Mouse (Mus musculus) monocyte, adult 2 months (primary cell): ENCODE results near the gene Otoa.

ENCODE experiments used
- DNase-seq, 2 experiments: peaks; one replicate each; pipeline ENCODE4 v3.0.0; 2022; ENCODE audit warnings: low spot score in 2 of 2, low read depth in 1 of 2

The Otoa gene

GRCm38 (mm10) chr7:121081350-121081749, at the start of gene Otoa:
TSS of gene Otoa (plus strand) at chr7:121081650.
- DNase-seq, result no peak

GRCm38 (mm10) chr7:121033856-121034652, 47.4 kb upstream of the Otoa start, which contains the start of gene Mettl9:
TSS of gene Mettl9 (plus strand) at chr7:121034445.
- DNase-seq, result peak; percentile 79 to 84

DNA sequence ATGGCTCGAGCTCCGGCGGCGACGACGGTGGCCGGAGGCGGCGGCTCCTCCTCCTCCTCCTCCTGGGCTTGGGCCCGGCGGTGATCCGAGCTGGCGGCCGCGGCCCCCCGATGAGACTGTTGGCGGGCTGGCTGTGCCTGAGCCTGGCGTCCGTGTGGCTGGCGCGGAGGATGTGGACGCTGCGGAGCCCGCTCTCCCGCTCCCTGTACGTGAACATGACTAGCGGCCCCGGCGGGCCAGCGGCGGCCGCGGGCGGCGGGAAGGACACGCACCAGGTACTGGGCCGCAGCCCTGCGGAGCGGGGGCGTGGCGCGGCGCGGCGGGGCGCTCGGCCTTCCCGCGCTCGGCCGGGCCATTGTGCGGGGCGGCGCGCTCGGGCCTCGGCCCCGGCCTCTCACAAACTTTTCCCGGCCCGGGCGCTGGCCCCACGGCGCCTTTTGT, 46.7 kb upstream of the Otoa start:
- no peak for DNase-seq

DNA sequence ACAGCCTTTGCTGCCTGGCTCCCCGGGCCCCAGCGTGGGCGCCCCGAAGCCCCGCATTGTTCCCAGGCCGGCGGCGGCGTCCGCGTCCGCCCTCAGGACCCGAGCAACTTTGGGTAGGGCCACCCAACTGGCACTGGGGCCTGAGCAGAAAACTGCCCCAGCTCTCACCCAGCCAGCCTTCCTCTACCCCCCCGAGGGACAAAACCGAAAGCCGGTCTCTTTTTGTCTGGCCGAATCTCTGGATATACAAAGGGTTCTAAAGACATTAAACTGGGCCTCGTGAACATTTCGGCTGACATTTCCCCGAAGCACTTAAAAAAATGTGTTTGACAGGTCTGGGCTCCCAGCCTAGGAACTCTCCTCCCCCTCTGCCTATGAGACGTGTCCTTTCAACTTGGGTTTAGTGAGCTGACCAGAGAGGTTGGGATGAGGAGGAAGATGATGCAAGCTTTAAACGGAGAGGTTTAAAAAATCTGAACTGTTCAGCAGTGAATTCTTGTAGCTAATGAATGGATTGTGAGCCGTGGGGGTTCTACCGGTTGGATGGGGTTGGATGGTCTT, 46.2 kb upstream of the Otoa start:
- no peak for DNase-seq

DNA sequence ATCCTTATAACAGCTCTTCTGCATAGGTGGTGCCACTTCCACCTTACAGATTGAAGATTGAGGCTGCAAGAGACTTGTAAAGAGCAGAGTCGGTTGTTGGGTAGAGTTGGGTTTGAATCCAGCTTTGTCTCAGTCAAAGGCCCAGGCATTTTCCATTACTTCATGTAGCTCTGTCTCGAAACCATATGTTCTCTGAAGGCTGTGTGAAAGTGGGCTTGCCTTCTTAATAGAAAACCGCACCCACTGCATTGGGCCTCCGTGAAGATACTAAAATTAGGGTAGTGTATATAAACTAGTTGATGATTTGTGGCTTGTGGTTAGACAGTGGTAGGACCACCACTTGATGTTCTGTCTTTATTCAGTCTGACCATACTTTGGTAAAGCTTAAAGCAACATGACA, 40.9 kb upstream of the Otoa start:
- DNase-seq, result no peak

- no peak for DNase-seq
These were observed 39.5 kb upstream of the Otoa start for GRCm38 (mm10) chr7:121041989-121042388.

GRCm38 (mm10) chr7:121043004-121043403, 38.4 kb upstream of the Otoa start:
- no peak for DNase-seq

GRCm38 (mm10) chr7:121043510-121043909, 37.9 kb upstream of the Otoa start:
- no peak for DNase-seq

DNA sequence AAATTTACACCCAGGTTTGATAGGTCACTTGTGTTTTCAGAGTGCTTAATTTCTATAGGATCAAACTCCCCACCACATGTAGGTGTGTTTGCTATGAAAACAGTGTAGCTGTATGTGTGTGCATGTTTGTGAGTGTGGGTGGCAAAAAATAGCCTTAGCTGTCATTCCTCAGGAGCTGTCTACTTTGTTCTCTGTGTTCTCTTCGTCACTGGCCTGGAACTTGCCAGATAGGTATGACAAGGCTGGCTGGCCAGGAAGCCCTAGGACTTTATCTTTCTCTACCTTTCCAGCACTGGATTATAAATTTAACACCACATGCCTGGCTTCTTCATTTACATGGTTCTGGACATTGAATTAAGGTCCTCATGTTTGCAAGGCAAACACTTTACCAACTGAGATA, 37.2 kb upstream of the Otoa start:
- no peak for DNase-seq

- DNase-seq, result no peak
These were observed 35.6 kb upstream of the Otoa start for GRCm38 (mm10) chr7:121045671-121046453.

DNA sequence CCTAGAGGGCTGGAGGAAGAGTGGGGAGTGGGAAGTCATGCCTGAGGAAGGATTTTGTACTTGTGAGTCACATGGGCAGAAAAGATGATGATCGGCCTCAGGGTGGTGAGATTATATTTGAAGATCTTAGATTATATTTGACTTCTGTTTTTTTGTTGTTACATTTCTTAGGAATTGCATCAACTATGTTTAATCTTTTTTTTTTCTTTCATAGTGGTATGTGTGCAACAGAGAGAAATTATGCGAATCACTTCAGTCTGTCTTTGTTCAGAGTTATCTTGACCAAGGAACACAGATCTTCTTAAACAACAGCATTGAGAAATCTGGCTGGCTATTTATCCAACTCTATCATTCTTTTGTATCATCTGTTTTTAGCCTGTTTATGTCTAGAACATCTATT, 33.8 kb upstream of the Otoa start:
- DNase-seq, result no peak

DNA sequence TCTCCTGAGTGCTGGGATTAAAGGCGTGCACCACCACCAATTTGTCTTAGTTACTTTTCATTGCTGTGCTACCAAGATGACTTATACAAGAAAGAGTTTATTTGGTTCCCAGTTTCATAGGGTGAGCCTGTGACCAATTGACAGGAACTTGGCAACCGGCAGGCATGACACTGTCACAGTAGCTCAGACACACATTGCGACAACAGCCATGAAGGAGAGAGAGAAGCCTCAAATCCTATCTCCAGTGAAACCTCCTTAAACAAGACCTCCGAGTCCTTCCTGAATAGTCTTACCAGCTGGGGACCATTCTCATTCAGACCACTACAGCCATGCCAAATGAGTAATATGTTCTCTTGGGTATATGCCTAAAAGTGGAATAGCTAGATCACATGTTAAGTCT, 28.4 kb upstream of the Otoa start:
- no peak for DNase-seq

DNA sequence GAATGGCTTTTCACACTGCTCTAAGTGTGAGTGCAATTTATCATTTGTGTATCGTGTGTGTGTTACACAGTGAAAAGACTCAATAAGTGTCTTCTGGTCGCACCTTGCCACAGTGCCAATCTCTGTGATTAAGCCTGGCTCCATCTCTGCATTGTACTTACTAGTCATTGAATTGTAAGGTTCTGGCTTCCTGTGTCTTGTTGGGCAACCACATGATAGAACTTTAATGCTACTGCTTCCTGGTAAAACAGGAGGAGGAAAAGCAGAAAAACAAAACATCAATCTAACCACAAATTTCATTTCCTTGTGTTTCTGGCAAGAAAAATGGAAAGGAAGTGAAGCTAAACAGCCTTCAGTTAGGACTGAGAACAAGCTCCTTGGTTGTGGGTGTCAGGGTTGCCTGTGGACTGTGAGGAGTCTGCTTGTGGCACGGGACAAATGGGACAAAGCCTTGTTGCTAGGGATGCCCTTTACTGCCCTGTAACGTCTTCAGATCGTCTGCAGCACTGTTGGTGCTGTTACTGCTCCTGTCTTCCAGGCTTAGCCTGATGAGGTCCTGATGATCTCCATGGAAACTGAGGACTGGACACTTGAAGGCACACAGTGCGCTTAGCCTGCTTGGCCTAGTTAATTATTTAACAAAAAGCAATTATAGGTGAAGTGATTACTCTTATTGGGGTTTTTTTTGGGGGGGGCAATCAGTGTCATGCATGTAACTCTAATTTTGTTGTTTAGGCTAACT, 21.8 kb upstream of the Otoa start:
- no peak for DNase-seq

- no peak for DNase-seq
These were observed 17.1 kb upstream of the Otoa start for GRCm38 (mm10) chr7:121064309-121064708.

- DNase-seq, result no peak
These were observed 10.2 kb upstream of the Otoa start for GRCm38 (mm10) chr7:121071276-121071675.

GRCm38 (mm10) chr7:121072506-121072905, 8.9 kb upstream of the Otoa start:
- DNase-seq, result peak in 1 of 2 experiments; percentile 31

DNA sequence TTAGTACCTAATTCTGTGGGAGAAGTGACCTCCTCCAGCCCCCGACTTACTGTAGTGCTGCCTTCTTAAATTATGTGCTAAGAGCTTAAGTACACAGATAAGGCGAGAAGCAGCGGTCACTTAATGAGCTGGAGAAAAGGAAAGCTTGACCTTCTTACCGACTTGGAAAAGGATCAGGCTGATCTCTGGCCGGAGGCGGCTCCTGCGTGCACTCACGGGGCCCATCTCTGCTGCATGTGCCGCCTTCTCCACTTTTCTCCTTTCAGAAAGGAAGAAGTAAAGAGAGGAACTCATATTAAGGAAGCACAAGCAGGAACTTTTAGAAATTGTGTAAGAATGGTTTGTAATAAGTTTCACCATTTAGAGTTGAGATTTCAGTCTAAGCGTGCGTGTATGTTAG, 7.2 kb upstream of the Otoa start, which contains the start of gene Igsf6:
Gene Igsf6 (minus strand): TSS at position 292 of the 400 bp plus-strand sequence.
- DNase-seq, result peak; percentile 51 to 68

DNA sequence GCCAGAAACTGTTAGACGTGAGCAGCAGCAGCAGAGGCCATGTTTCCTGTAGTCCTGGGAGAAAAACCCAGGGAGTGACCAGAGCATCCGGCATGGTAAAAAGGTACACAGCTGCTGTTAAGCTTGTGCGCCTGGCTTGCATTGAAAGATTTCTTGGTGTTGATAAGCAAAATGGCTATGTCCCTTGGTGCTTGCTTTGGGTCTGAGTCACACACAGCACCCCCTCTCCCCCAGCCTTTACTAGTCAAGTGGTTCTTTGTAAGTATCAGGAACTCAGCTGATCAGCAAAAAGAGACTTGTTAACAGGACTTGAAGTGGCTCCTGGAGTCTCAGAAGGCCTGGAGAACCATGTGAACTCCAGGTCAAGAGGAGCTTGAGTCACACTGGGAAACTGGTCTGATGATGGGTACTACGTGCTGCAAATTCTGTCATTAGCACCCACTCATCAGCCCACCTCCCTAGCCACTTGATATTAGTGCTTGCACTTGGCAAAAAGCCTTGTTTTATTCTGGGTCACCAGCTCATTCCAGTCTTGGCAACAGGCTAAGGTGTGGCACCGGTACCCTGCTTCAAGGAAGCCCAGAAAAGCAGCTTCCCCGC, 6.5 kb upstream of the Otoa start:
- DNase-seq, result peak in 1 of 2 experiments; percentile 32

- no peak for DNase-seq
These were observed 6.0 kb upstream of the Otoa start for GRCm38 (mm10) chr7:121075416-121075815.

DNA sequence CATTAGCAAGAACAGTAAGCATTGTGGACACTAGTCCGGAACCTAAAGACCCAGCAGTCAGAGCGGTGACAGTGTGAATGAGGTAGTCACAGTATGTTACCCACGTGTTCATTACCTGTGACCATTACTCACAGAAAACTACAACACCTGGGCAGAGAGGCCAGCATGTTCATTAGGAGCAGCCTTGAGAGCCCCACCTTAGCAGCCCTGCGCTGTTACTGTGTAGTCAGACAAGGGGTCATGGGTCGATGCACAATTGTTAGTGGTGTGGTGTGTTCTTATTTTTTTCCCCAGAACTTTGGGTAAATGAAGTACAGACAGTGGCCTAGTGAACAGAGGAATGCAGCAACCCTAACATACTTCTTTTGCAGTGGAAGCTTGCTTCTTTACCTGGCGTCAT, 4.1 kb upstream of the Otoa start:
- no peak for DNase-seq

- DNase-seq, result peak; percentile 30 to 41
These were observed 3.6 kb upstream of the Otoa start for GRCm38 (mm10) chr7:121077829-121078228.
